Mouse (Mus musculus) layer of hippocampus, postnatal 25 days (tissue): Measurements from ENCODE around the gene Ppm1j. TPM values are rescaled to one million over a fixed set of nuclear protein-coding genes. Genes with fewer than 3 reads are reported as not detected.
"Not testable (repeated sequence)": the region's sequence is repeated elsewhere in the genome, so short reads cannot be mapped to it uniquely, and the experiment has no call there.

Experiments used
- DNase-seq, 2 experiments: peaks; one replicate each; pipeline ENCODE4 v3.0.0; 2022; ENCODE audit warnings: mixed read lengths in 2 of 2, low spot score in 1 of 2; ENCODE audit errors: extremely low spot score in 1 of 2
- total RNA-seq, 2 experiments: library from RNA; stranded (reverse); gene quantifications; 2 replicates each; pipeline ENCODE4 v1.2.3; 2021

The Ppm1j gene
- total RNA-seq, 2 experiments from 2014 or later = 0.63 to 0.79 TPM

- DNase-seq = no peak
These were observed 30.9 kb downstream of the Ppm1j start for GRCm38 (mm10) chr3:104811752-104812151.

DNA sequence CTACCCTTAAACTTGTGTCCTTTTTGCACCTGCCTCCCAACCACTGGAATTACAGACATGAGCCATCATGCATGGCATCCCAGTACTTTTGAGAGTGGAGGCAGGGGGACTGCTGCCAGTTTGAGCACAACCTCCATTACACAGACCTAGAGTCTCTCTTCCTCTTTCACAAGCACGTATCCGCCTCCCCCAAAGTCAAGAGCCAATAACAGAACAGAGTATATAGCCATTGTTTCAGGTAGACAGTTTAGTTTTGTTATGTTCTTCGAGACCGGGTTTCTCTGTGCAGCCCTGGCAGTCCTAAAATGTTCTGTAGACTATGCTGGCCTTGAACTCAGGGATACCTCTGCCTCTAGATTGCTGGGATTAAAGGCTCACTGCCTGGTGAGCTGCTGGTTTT lies 31.4 kb downstream of the Ppm1j start:
- no peak for DNase-seq

DNA sequence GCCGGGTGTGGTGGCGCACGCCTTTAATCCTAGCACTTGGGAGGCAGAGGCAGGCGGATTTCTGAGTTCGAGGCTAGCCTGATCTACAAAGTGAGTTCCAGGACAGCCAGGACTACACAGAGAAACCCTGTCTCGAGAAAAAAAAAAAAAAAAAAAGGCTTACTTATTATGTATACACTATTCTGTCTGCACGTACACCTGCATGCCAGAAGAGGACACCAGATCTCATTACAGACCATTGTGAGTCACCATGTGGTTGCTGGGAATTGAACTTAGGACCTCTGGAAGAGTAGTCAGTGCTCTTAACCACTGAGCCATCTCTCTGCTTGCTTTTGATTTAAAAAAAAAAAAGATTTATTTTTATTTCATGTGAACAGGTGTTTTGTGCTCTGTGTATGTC lies 32.4 kb downstream of the Ppm1j start:
- not testable (repeated sequence) for DNase-seq

GRCm38 (mm10) chr3:104814746-104815145 lies 33.9 kb downstream of the Ppm1j start:
- DNase-seq = no peak

DNA sequence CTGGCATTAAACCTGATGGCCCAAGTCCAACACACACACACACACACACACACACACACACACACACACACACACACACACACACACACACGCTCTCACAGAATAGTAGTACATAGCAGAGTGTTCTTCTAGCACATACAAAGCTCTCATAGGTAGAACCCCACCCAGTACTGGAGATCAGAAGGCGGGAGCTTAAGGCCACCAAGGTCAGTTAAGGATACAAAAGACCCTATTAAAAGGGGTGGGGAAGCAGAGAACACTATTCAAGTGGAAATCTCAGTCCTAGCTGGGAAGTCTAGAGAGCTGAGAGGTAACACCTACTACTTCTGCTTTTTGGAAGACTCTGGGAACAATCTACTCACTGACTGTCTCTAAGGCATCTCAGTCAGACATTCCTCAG lies 34.5 kb downstream of the Ppm1j start:
- no peak for DNase-seq

- DNase-seq = no peak
These were observed 35.3 kb downstream of the Ppm1j start for GRCm38 (mm10) chr3:104816130-104816529.

DNA sequence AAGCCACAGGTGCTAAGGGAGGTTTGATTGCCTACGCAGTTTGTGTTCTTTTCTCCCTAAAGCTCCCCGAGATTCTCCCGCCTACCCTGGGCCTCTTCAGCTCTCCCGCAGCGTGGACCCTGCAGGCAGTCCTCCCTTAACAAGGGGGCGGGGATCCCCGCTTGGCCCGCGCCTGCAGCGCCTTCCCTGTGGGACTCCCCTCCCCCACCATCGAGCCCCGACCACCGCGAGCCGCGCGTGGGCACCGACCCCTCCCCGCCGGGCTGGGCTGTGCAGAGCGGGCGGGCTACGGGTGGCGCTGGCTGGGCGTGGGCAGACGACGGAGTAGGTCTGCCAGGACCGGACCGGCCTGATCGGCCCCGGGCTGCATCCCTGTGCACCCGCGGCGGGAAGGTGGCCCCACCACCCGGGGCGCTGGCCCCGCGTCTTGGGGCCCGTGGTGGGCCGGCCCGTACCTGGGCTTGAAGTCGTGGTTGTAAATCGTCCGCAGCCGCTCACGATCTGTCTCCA lies 36.7 kb downstream of the Ppm1j start:
- DNase-seq = peak; percentile 43 to 47

- DNase-seq = peak; percentile 38 to 42
These were observed 37.3 kb downstream of the Ppm1j start, which contains the start of gene Mov10 for GRCm38 (mm10) chr3:104817991-104818748. Gene Mov10, minus strand, starts transcription at chr3:104818563.

- no peak for DNase-seq
These were observed 37.9 kb downstream of the Ppm1j start for GRCm38 (mm10) chr3:104818749-104819134.

- DNase-seq = no peak
These were observed 39.6 kb downstream of the Ppm1j start for GRCm38 (mm10) chr3:104820426-104820825.

GRCm38 (mm10) chr3:104822413-104822812 lies 41.6 kb downstream of the Ppm1j start:
- DNase-seq = no peak

Other genes starting within 250 kb of the Ppm1j start
- 10 to 100 TPM; 28.4 to 34.3 TPM for gene Slc16a1, start 142.4 kb upstream of the Ppm1j start, total RNA-seq
- not detected for gene Fam19a3, start 784 bp downstream of the Ppm1j start, total RNA-seq
- gene Rhoc, start 7.3 kb downstream of the Ppm1j start, total RNA-seq = 10 to 100 TPM; 25.8 to 26.2 TPM
- gene Mov10, start 37.5 kb downstream of the Ppm1j start, total RNA-seq = 10 to 100 TPM in 1 of 2 experiments, 1 to 10 TPM in 1; 7.0 to 12.5 TPM
- 10 to 100 TPM; 36.1 to 43.6 TPM for gene St7l, start 82.9 kb downstream of the Ppm1j start, total RNA-seq
- 10 to 100 TPM; 47.1 to 47.8 TPM for gene Capza1, start 83.4 kb downstream of the Ppm1j start, total RNA-seq
- gene Wnt2b, start 180.9 kb downstream of the Ppm1j start, total RNA-seq = under 1 TPM; 0.23 to 0.66 TPM